In genomic region chr5:28238152-28238551, GRCm38 (mm10) we compare ENCODE assay signal across 14 mouse cellular contexts. TPM values are rescaled to one million over a fixed set of nuclear protein-coding genes. Genes with fewer than 3 reads are reported as not detected.
DNase-seq lines count a peak whose midpoint lies in the region; ATAC-seq and TF ChIP-seq lines count a peak whose summit lies in the region.
"Had no signal": no experiment of that assay in that cellular context is flagged by ENCODE, and none has a peak within 500 bp of the region (broad histone marks: within the 10 kb centered on the region; RNA-seq: fewer than 3 reads in every experiment).

No protein-coding gene starts in this region.

- H3K36me3 ChIP-seq in liver, postnatal 0 days (replicated peaks; ENCODE audit: insufficient read depth, low read length), result no peaks in the 10 kb centered on the region
- no peaks in the 10 kb centered on the region for H3K36me3 ChIP-seq in hindbrain, embryonic 12.5 days
- no peaks in the 10 kb centered on the region for H3K36me3 ChIP-seq in neural tube, embryonic 11.5 days (ENCODE audit: control insufficient read depth, insufficient read depth, low read length)
- H3K36me3 ChIP-seq: G1E; liver, embryonic 12.5 days had no signal

- no peak overlapping the region for H3K4me3 ChIP-seq in liver, postnatal 0 days (ENCODE audit: low read depth, low read length)
- no peak overlapping the region for H3K4me3 ChIP-seq in hindbrain, embryonic 12.5 days
- no peak overlapping the region for H3K4me3 ChIP-seq in neural tube, embryonic 11.5 days (ENCODE audit: low read depth, low read length)
- no peak overlapping the region for H3K4me3 ChIP-seq in lung, adult 2 months (replicated peaks; ENCODE audit: extremely low read depth, low read depth, low read length)
- H3K4me3 ChIP-seq: erythroblast, embryonic 14.5 days; liver, embryonic 12.5 days had no signal

- no peaks in the 10 kb centered on the region for H3K27me3 ChIP-seq in liver, postnatal 0 days (ENCODE audit: insufficient read depth, low read length)
- H3K27me3 ChIP-seq in hindbrain, embryonic 12.5 days, result peaks cover 3% of the 10 kb centered on the region; the same call in 1 of the 2 replicates
- no peaks in the 10 kb centered on the region for H3K27me3 ChIP-seq in neural tube, embryonic 11.5 days (ENCODE audit: control insufficient read depth, insufficient read depth, low read length)
- H3K27me3 ChIP-seq: liver, embryonic 12.5 days had no signal

- peak; percentile 15; the same call in 1 of the 2 replicates for TF ChIP-seq CTCF in liver, postnatal 0 days (IDR thresholded peaks at IDR 0.05; ENCODE audit: low read depth)
- no peak for TF ChIP-seq CTCF in lung, adult 2 months (IDR thresholded peaks at IDR 0.05; ENCODE audit: insufficient read depth, low read length)

- no peaks in the 10 kb centered on the region for H3K9me3 ChIP-seq in liver, postnatal 0 days (ENCODE audit: low read length)
- H3K9me3 ChIP-seq in hindbrain, embryonic 12.5 days (replicated peaks), result no peaks in the 10 kb centered on the region
- no peaks in the 10 kb centered on the region; the same call in 1 of the 2 replicates for H3K9me3 ChIP-seq in neural tube, embryonic 11.5 days (ENCODE audit: control insufficient read depth, low read length)
- H3K9me3 ChIP-seq: G1E; liver, embryonic 12.5 days had no signal

- WGBS in liver, postnatal 0 days (ENCODE audit: insufficient replicate concordance), result 30% methylated on average over 4 of the region's 4 CpGs
- WGBS in hindbrain, embryonic 12.5 days, result 24% methylated on average over 4 of the region's 4 CpGs
- WGBS in neural tube, embryonic 11.5 days, result 9% methylated on average over 4 of the region's 4 CpGs
- 45% methylated on average over 4 of the region's 4 CpGs for WGBS in lung, adult 2 months

- H3K27ac ChIP-seq in liver, postnatal 0 days (ENCODE audit: low read depth), result no peak overlapping the region
- H3K27ac ChIP-seq in hindbrain, embryonic 12.5 days, result no peak overlapping the region
- no peak overlapping the region for H3K27ac ChIP-seq in neural tube, embryonic 11.5 days (ENCODE audit: low read depth, low read length)
- H3K27ac ChIP-seq: liver, embryonic 12.5 days had no signal

- intact Hi-C loops in left cerebral cortex, postnatal 10 days (cut with DNase I), result no loop called here

- H3K4me2 ChIP-seq in liver, postnatal 0 days (ENCODE audit: low read depth, low read length), result no peak overlapping the region
- no peak overlapping the region for H3K4me2 ChIP-seq in hindbrain, embryonic 12.5 days (replicated peaks)
- no peak overlapping the region for H3K4me2 ChIP-seq in neural tube, embryonic 11.5 days (ENCODE audit: low read depth)
- H3K4me2 ChIP-seq: liver, embryonic 12.5 days had no signal

- no peak for ATAC-seq in liver, postnatal 0 days
- ATAC-seq in hindbrain, embryonic 12.5 days (ENCODE audit: low FRiP score), result 0 out of 2 replicates have a peak, but pooled peaks have one; percentile 21
- ATAC-seq in neural tube, embryonic 11.5 days (ENCODE audit: insufficient read depth, low FRiP score, low TSS enrichment), result no peak
- ATAC-seq in erythroid progenitor cell, adult 5-6 weeks (replicated peaks; ENCODE audit: low FRiP score, poor library complexity, severe bottlenecking), result no peak
- ATAC-seq: liver, embryonic 12.5 days had no signal

- H3K9ac ChIP-seq in liver, postnatal 0 days (replicated peaks), result no peak overlapping the region
- H3K9ac ChIP-seq in hindbrain, embryonic 12.5 days, result no peak overlapping the region; the same call in 1 of the 2 replicates
- no peak overlapping the region for H3K9ac ChIP-seq in neural tube, embryonic 11.5 days (ENCODE audit: low read length)
- H3K9ac ChIP-seq: liver, embryonic 12.5 days had no signal

- DNase-seq in liver, postnatal 0 days, result no peak
- DNase-seq in liver, result no peak
- DNase-seq in cerebellum, adult 18-20 months, result peak; percentile 63 to 74
- DNase-seq in neural tube, embryonic 11.5 days (ENCODE audit: low spot score), result peak; percentile 42
- no peak for DNase-seq in left cerebral cortex, postnatal 10 days (ENCODE audit: extremely low spot score in 1 of 2, low spot score in 2 of 2)
- DNase-seq in lung, adult 2 months, result no peak
- DNase-seq: kidney, postnatal 25 days had no signal

- TF ChIP-seq EP300 in liver, postnatal 0 days (IDR thresholded peaks at IDR 0.05; ENCODE audit: low read depth), result no peak

- no peak for TF ChIP-seq POLR2A in lung, adult 2 months (IDR thresholded peaks at IDR 0.05; ENCODE audit: borderline replicate concordance, extremely low read depth, low read depth, low read length)

- H3K4me1 ChIP-seq in liver, postnatal 0 days (ENCODE audit: insufficient read depth), result peaks cover 1% of the 10 kb centered on the region; the same call in 1 of the 2 replicates
- peaks cover 12% of the 10 kb centered on the region for H3K4me1 ChIP-seq in hindbrain, embryonic 12.5 days
- H3K4me1 ChIP-seq in neural tube, embryonic 11.5 days (ENCODE audit: control insufficient read depth, insufficient read depth, low read length), result no peaks in the 10 kb centered on the region
- no peaks in the 10 kb centered on the region for H3K4me1 ChIP-seq in lung, adult 2 months (ENCODE audit: control insufficient read depth, insufficient read depth, low read length)
- H3K4me1 ChIP-seq: liver, embryonic 12.5 days had no signal

RNA-seq across cellular contexts. Expression of gene Cnpy1, which starts 7.5 kb away (rescaled TPM):
- polyA plus RNA-seq in liver, postnatal 0 days (2015; fragmentation: Nextera tagmentation; extraction: Ambion mirVana), result not detected in 2 replicates
- 50.6 and 69.9 TPM in 2 replicates for polyA plus RNA-seq in hindbrain, embryonic 12.5 days (2016; fragmentation: Nextera tagmentation; extraction: Ambion mirVana)
- 6.7 and 7.1 TPM in 2 replicates for polyA plus RNA-seq in neural tube, embryonic 11.5 days (2014; fragmentation: Nextera tagmentation; extraction: Ambion mirVana)
- total RNA-seq in erythroid progenitor cell, adult 5-6 weeks (2015; ENCODE audit: low replicate concordance), result not detected in 2 replicates
- not detected in 2 replicates for total RNA-seq in erythroid progenitor cell, adult 5-6 weeks (2017; ENCODE audit: low replicate concordance)
- total RNA-seq in left cerebral cortex, postnatal 10 days (2021), result under 1 TPM; 0.17 to 0.20 TPM
- 0.03 and 0.04 TPM in 2 replicates for polyA plus RNA-seq in lung, adult 2 months (2012; rRNA removed)
- polyA plus RNA-seq: erythroblast, embryonic 14.5 days; G1E; heart, embryonic 14.5 days; liver, embryonic 12.5 days; thymus, postnatal 0 days had no signal

Comparison
In these comparisons a context has a peak if more than half of its experiments do, and no peak if none do; other contexts are left out.
1. DNase-seq: peak in cerebellum, adult 18-20 months (2 of 2) and neural tube, embryonic 11.5 days (single experiment); none in liver, postnatal 0 days (single experiment), liver (single experiment), left cerebral cortex, postnatal 10 days (0 of 2) and lung, adult 2 months (single experiment).